Mouse (Mus musculus): ENCODE data around the gene Ralgps2.

Ralgps2 gene

GRCm38 (mm10) chr1:156761430-156761801 is 178.0 kb downstream of the Ralgps2 start:
- DNase-seq: no peak

GRCm38 (mm10) chr1:156760549-156761429 is 178.6 kb downstream of the Ralgps2 start:
- peak; percentile 63 for DNase-seq

- DNase-seq: no peak
Observed at GRCm38 (mm10) chr1:156758326-156758725, 181.1 kb downstream of the Ralgps2 start.

DNA sequence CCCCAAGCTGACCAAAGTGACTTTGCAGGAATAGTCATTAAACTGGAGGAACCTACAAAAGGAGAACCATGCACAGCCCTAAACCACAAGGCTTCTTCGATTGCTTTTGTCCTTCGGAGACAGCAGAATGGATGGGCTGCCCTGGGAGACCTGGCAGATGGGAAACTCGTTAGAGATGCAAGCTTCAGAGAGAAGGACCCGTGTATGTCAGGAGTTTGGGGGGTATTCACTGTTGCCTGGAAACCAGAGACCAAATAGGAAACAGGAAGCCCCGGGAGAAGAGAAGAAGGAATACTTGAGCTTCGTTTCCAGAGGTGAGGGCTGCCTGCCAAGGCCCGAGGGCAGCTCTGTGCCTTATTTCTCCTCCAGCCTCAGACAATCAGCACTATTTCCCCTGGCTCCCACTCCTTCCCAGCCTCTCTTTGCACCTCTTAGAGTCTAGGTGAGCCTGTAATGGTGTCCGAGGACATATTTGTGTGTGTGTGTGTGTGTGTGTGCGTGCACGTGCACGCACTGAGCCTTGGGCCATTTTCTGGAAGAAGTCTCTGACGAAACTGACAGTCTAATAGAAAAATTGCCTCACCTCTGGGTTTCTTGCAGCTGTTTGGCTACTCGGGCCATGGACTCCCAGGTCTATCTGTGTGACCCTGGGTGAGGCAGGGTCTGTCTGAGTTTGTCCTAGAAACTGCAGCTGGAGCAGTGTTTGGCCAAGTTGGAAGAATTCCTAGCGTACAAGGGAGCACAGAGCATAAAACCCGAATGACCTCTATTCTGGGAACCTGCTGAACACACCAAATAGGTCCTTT is 184.6 kb downstream of the Ralgps2 start:
- DNase-seq: peak; percentile 81

All from embryo, embryonic 11 days (tissue).